Mouse (Mus musculus) neural tube, embryonic 15.5 days (tissue): ENCODE measurements around the gene Myo18b. TPM values are rescaled to one million over a fixed set of nuclear protein-coding genes. Genes with fewer than 3 reads are reported as not detected.

ENCODE experiments used
- ATAC-seq: fragments of 200-750 bp; cut with Nextera tagmentation; 2 replicates; pipeline ENCODE4 v1.8.0; 2017; ENCODE audit warnings: mild to moderate bottlenecking, moderate TSS enrichment, moderate library complexity; ENCODE audit not compliant: low FRiP score
- H3K27ac ChIP-seq: fragments of 300-500 bp; sonication (generic); replicated peaks from 2 replicates; pipeline ENCODE4 v1.5.1; 2015; ENCODE audit warnings: mild to moderate bottlenecking, inconsistent platforms
- H3K27me3 ChIP-seq: fragments of 300-500 bp; sonication (generic); replicated peaks from 2 replicates; pipeline ENCODE4 v1.6.1; 2015; ENCODE audit warnings: inconsistent platforms
- H3K36me3 ChIP-seq: fragments of 300-500 bp; sonication (generic); 2 replicates; pipeline ENCODE4 v1.6.1; 2015; ENCODE audit warnings: inconsistent platforms
- H3K4me1 ChIP-seq: fragments of 300-500 bp; sonication (generic); 2 replicates; pipeline ENCODE4 v1.6.1; 2015; ENCODE audit warnings: inconsistent platforms
- H3K4me2 ChIP-seq: fragments of 300-500 bp; sonication (generic); 2 replicates; pipeline ENCODE4 v1.6.1; 2015; ENCODE audit warnings: inconsistent platforms, mild to moderate bottlenecking, moderate library complexity
- H3K4me3 ChIP-seq: fragments of 300-500 bp; sonication (generic); replicated peaks from 2 replicates; pipeline ENCODE4 v1.5.1; 2015; ENCODE audit warnings: mild to moderate bottlenecking, inconsistent platforms
- H3K9ac ChIP-seq: fragments of 300-500 bp; sonication (generic); replicated peaks from 2 replicates; pipeline ENCODE4 v1.6.1; 2015; ENCODE audit warnings: mild to moderate bottlenecking, inconsistent platforms
- H3K9me3 ChIP-seq: fragments of 300-500 bp; sonication (generic); replicated peaks from 2 replicates; pipeline ENCODE4 v1.6.1; 2016; ENCODE audit warnings: inconsistent platforms
- WGBS: fragments of 180-500 bp; shearing (Covaris S2); methylation state at CpG from one replicate; pipeline ENCODE4 v1.1.7; 2015; ENCODE audit warnings: mixed read lengths; 5-methylcytosine and 5-hydroxymethylcytosine counted together
- polyA plus RNA-seq: library from polyadenylated mRNA; unstranded; fragments of >200 nt; fragmentation: Nextera tagmentation; extraction: Ambion mirVana; gene quantifications from 2 replicates; pipeline ENCODE4 v1.2.1, GENCODE M21; 2015

The Myo18b gene
- polyA plus RNA-seq, 1 experiment from 2014 or later: 1.8 TPM

- 3% methylated on average over 4 of the region's 4 CpGs for WGBS
- Histone ChIP-seq H3K27ac (no peak overlapping the region), H3K9me3 (no peaks in the 10 kb centered on the region), H3K4me3 (no peak overlapping the region), H3K9ac (no peak overlapping the region), H3K27me3 (peaks cover 4% of the 10 kb centered on the region; the same call in 1 of the 2 replicates), H3K4me2 (no peak overlapping the region), H3K36me3 (no peaks in the 10 kb centered on the region), H3K4me1 (peaks cover 12% of the 10 kb centered on the region)
- ATAC-seq: no peak
These were observed 126.4 kb downstream of the Myo18b start for GRCm38 (mm10) chr5:112769721-112770119.

- ATAC-seq: no peak
- Histone ChIP-seq H3K9ac (no peak overlapping the region), H3K27ac (no peak overlapping the region), H3K4me1 (peaks cover 12% of the 10 kb centered on the region), H3K36me3 (no peaks in the 10 kb centered on the region), H3K27me3 (peaks cover 4% of the 10 kb centered on the region; the same call in 1 of the 2 replicates), H3K4me2 (no peak overlapping the region), H3K9me3 (no peaks in the 10 kb centered on the region), H3K4me3 (no peak overlapping the region)
- 37% methylated on average over 11 of the region's 11 CpGs for WGBS
These were observed 127.0 kb downstream of the Myo18b start for GRCm38 (mm10) chr5:112769020-112769720.

- Histone ChIP-seq H3K9ac (no peak overlapping the region), H3K27ac (no peak overlapping the region), H3K27me3 (peaks cover 4% of the 10 kb centered on the region; the same call in 1 of the 2 replicates), H3K4me3 (no peak overlapping the region), H3K9me3 (no peaks in the 10 kb centered on the region), H3K4me2 (no peak overlapping the region), H3K36me3 (no peaks in the 10 kb centered on the region), H3K4me1 (peaks cover 12% of the 10 kb centered on the region)
- no peak for ATAC-seq
- 96% methylated on average over 5 of the region's 5 CpGs for WGBS
These were observed 127.6 kb downstream of the Myo18b start for GRCm38 (mm10) chr5:112768556-112768955.

GRCm38 (mm10) chr5:112761415-112762075 lies 134.6 kb downstream of the Myo18b start:
- no peak overlapping the region for H3K4me3 ChIP-seq
- ATAC-seq: no peak
- no peak overlapping the region for H3K4me2 ChIP-seq
- H3K36me3 ChIP-seq: no peaks in the 10 kb centered on the region
- H3K27ac ChIP-seq: no peak overlapping the region
- WGBS: 80% methylated on average over 3 of the region's 3 CpGs
- H3K27me3 ChIP-seq: 0 out of 2 replicates have a peak, but pooled peaks cover 4% of the 10 kb centered on the region
- H3K9ac ChIP-seq: no peak overlapping the region
- H3K4me1 ChIP-seq: no peaks in the 10 kb centered on the region
- no peaks in the 10 kb centered on the region for H3K9me3 ChIP-seq

GRCm38 (mm10) chr5:112755581-112755980 lies 140.6 kb downstream of the Myo18b start:
- H3K27me3 ChIP-seq: 0 out of 2 replicates have a peak, but pooled peaks cover 2% of the 10 kb centered on the region
- H3K9me3 ChIP-seq: no peaks in the 10 kb centered on the region
- WGBS: 31% methylated on average over 10 of the region's 10 CpGs
- no peak overlapping the region for H3K27ac ChIP-seq
- peaks cover 2% of the 10 kb centered on the region; the same call in 1 of the 2 replicates for H3K4me1 ChIP-seq
- H3K4me2 ChIP-seq: no peak overlapping the region
- no peaks in the 10 kb centered on the region for H3K36me3 ChIP-seq
- H3K9ac ChIP-seq: no peak overlapping the region
- ATAC-seq: no peak
- no peak overlapping the region for H3K4me3 ChIP-seq

- Histone ChIP-seq H3K9me3 (no peaks in the 10 kb centered on the region), H3K27me3 (no peaks in the 10 kb centered on the region), H3K4me3 (no peak overlapping the region), H3K9ac (0 out of 2 replicates have a peak overlapping the region, but pooled peaks have one; percentile 1), H3K27ac (no peak overlapping the region), H3K4me1 (peaks cover 26% of the 10 kb centered on the region), H3K36me3 (no peaks in the 10 kb centered on the region), H3K4me2 (no peak overlapping the region)
- 47% methylated on average over 5 of the region's 5 CpGs for WGBS
- no peak for ATAC-seq
These were observed 146.5 kb downstream of the Myo18b start for GRCm38 (mm10) chr5:112749634-112750033.

GRCm38 (mm10) chr5:112748001-112748719 lies 148.0 kb downstream of the Myo18b start:
- 7% methylated on average over 21 of the region's 21 CpGs for WGBS
- no peak overlapping the region for H3K9ac ChIP-seq
- H3K36me3 ChIP-seq: no peaks in the 10 kb centered on the region
- no peaks in the 10 kb centered on the region for H3K27me3 ChIP-seq
- H3K27ac ChIP-seq: peak overlapping the region; percentile 77
- H3K4me1 ChIP-seq: peaks cover 31% of the 10 kb centered on the region
- no peak overlapping the region for H3K4me3 ChIP-seq
- ATAC-seq: peak; percentile 82
- H3K4me2 ChIP-seq: peak overlapping the region; percentile 7; the same call in 1 of the 2 replicates
- no peaks in the 10 kb centered on the region for H3K9me3 ChIP-seq

- H3K9me3 ChIP-seq: no peaks in the 10 kb centered on the region
- H3K4me2 ChIP-seq: peak overlapping the region; percentile 7; the same call in 1 of the 2 replicates
- ATAC-seq: peak; percentile 50
- no peaks in the 10 kb centered on the region for H3K27me3 ChIP-seq
- no peak overlapping the region for H3K9ac ChIP-seq
- peaks cover 36% of the 10 kb centered on the region for H3K4me1 ChIP-seq
- H3K4me3 ChIP-seq: no peak overlapping the region
- no peaks in the 10 kb centered on the region for H3K36me3 ChIP-seq
- H3K27ac ChIP-seq: peak overlapping the region; percentile 77
- 22% methylated on average over 8 of the region's 8 CpGs for WGBS
These were observed 148.7 kb downstream of the Myo18b start for GRCm38 (mm10) chr5:112747306-112747930.

- H3K4me1 ChIP-seq: peaks cover 36% of the 10 kb centered on the region
- H3K4me3 ChIP-seq: no peak overlapping the region
- ATAC-seq: no peak
- H3K36me3 ChIP-seq: no peaks in the 10 kb centered on the region
- no peak overlapping the region for H3K27ac ChIP-seq
- H3K9me3 ChIP-seq: no peaks in the 10 kb centered on the region
- no peaks in the 10 kb centered on the region for H3K27me3 ChIP-seq
- no peak overlapping the region for H3K4me2 ChIP-seq
- 70% methylated on average over 6 of the region's 6 CpGs for WGBS
- H3K9ac ChIP-seq: no peak overlapping the region
These were observed 151.0 kb downstream of the Myo18b start for GRCm38 (mm10) chr5:112745176-112745575.

- Histone ChIP-seq H3K4me1 (peaks cover 35% of the 10 kb centered on the region), H3K36me3 (no peaks in the 10 kb centered on the region), H3K4me3 (no peak overlapping the region), H3K4me2 (no peak overlapping the region), H3K27me3 (no peaks in the 10 kb centered on the region), H3K9ac (no peak overlapping the region), H3K9me3 (no peaks in the 10 kb centered on the region), H3K27ac (no peak overlapping the region)
- WGBS: 60% methylated on average over 11 of the region's 11 CpGs
- no peak for ATAC-seq
These were observed 151.6 kb downstream of the Myo18b start for GRCm38 (mm10) chr5:112744571-112744970.

GRCm38 (mm10) chr5:112743121-112743520 lies 153.0 kb downstream of the Myo18b start:
- Histone ChIP-seq H3K27ac (peak overlapping the region; percentile 33; the same call in 1 of the 2 replicates), H3K9ac (no peak overlapping the region), H3K36me3 (no peaks in the 10 kb centered on the region), H3K4me1 (peaks cover 27% of the 10 kb centered on the region), H3K4me3 (no peak overlapping the region), H3K4me2 (no peak overlapping the region), H3K27me3 (no peaks in the 10 kb centered on the region), H3K9me3 (no peaks in the 10 kb centered on the region)
- WGBS: 34% methylated on average over 9 of the region's 9 CpGs
- no peak for ATAC-seq
